Mouse (Mus musculus) MEL-GATA-1-ER (cell line): ENCODE data around the gene Alg3.

ENCODE experiments used
- DNase-seq: peaks from one replicate; pipeline ENCODE4 v3.0.0-alpha.2; 2012; ENCODE audit warnings: low read depth; ENCODE audit errors: extremely low read depth

Alg3 gene

GRCm38 (mm10) chr16:20611357-20612227 lies at the start of gene Alg3, which contains the start of the genes Eef1akmt4 and Gm49333:
TSS of gene Alg3 (minus strand) at chr16:20611735.
TSS of gene Eef1akmt4 (plus strand) at chr16:20611593.
TSS of gene Gm49333 (plus strand) at chr16:20611610.
- DNase-seq: peak; percentile 98

DNA sequence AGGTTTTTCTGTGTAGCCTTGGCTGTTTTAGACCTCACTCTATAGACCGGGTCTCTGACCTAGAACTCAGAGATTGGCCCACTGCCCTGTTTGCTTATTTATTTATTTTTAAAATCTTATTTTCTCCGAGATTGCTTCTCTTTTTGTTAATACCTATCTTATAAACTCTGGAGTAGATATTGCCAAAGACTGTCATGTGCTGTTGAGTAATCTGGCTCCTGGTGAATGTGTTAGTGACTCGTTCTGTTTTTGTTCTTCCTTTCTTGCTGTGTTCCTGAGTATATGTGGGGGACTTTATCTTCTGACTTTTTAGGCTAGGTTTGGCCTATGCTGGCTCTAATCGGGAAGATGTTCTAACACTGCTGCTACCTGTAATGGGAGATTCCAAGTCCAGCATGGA lies 46.1 kb upstream of the Alg3 start:
- DNase-seq: no peak

DNA sequence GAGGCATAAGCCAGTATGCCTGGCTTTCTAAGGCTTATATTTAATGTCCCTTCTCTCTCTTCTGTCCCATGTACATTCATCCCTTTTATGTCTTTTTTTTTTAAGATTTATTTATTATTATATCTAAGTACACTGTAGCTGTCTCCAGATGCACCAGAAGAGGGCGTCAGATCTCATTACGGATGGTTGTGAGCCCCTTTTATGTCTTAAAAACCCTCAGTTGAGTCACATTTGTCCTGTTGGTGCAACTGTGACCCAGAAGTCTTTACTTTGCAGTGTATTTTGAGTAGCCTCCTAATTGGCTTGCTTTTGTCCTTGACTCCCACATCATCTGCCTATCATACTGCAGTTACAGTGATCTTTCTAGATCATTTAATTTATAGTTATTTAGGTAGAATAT lies 41.8 kb upstream of the Alg3 start:
- peak; percentile 15 for DNase-seq

DNA sequence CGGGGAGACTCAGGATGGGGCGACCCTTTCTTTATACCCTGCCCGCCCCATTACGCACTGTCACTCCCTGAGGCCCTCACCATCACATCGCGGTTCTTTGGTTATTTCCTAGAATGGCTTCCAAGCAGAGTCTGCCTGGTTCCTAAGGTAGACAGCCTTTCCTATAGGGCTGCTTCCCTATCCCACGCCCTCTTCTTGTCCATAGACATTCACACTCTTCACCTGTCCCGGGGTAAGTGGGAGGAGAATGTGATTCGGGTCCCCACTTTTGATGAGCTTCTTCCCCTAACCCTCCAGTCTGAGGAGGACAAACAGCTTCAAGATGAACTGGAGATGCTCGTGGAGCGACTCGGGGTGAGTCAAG lies 40.4 kb upstream of the Alg3 start:
- DNase-seq: no peak

DNA sequence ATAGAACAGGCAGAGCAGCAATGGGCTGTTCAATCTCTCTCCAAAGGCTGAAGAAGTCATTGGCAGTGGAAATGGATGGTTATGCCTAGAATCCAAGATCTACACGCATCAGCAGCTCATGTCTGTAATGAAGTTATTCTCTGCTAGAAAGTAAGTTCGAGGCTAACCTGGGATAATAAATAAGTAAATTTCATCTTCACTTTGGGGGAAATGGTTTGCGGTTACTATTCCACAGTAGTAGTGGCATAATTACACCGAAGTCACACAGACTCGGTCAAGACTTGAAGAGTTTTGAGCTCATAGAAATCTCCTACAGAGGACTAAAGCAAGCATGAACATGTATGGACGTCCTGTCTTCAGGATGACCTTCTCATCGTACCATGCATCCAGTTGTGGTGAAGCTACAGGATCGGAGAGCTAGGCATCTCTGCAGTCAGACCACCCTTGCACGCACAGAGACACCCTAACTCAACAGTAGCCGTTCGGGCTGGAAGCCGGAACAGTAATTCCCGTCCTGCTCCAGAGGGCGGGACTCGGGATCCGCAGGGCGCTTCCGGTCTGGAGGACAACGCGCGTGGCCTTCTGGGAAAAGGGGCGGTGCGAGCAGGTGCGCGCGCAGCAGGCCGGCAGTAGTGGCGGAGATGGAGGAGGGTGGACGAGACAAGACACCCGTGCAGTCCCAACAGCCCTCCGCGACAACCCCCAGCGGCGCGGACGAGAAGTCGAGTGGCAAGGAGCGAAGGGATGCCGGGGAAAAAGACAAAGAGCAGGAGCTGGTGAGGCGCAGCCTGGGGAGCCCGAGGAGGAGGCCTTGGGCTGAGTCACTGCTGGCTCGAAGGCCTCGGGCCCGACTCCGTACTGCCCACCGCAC lies 39.8 kb upstream of the Alg3 start, which contains the start of gene Psmd2:
Gene Psmd2 (plus strand): TSS at position 577 of the 871 bp plus-strand sequence.
- DNase-seq: peak; percentile 73

DNA sequence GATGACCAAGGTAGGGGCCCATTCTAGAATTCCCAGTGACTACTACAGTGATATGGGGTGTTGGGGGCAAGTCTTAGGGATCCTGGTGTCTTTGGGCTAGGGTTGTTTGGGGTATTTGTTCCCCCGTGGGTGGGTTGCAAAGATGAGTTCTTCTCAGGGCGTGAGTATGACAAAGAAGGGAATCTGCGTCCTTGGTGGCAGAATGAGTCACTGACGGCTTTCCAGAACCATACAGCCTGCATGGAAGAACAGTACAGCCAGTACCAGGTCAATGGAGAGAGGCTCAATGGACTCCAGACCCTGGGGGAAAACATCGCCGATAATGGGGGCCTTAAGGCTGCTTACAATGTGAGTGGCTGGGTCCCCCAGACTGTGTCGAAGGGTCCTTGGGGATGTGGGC lies 32.4 kb upstream of the Alg3 start:
- no peak for DNase-seq

- no peak for DNase-seq
Observed at GRCm38 (mm10) chr16:20642161-20642560, 30.6 kb upstream of the Alg3 start.

DNA sequence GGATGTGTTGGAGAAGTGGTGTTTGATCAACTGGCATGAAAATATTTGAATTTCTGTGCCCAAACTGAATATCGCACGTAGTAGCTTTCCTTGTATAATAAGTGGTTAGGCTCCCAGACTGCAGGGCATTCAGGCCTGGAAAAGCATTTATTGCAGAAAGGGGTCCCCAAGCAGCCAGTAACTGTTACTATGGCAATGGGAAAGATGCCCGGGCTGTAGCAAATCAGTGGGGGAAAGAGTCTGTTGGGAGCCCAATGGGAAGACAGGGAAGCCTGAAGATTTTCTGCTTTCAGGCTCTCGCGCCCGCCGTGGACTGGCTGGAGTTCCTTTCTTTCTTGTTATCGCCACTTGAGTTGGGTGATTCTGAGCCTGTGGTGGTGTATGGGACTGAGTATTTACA lies 26.8 kb upstream of the Alg3 start:
- no peak for DNase-seq

DNA sequence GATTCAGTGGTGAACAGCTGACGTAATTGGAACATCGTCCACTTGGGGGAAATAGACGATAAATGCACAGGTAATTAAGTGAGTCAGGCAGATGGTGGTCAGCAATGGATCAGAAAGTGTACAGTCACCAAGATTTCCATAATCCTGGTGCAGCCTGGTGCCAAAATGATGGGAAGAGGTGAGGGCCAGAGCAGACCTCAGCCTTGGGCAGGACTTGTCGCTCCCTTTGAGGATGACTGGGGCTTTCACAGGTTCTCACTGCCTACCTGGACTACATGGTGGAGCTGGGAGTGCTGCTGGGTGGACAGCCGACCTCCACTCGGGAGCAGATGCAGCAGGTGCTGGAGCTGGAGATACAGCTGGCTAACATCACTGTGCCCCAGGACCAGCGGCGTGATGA lies 25.9 kb upstream of the Alg3 start:
- DNase-seq: no peak

- no peak for DNase-seq
Observed at GRCm38 (mm10) chr16:20629731-20630634, 18.4 kb upstream of the Alg3 start, which contains the start of gene Ece2. TSS of gene Ece2 (plus strand) at chr16:20629828.

DNA sequence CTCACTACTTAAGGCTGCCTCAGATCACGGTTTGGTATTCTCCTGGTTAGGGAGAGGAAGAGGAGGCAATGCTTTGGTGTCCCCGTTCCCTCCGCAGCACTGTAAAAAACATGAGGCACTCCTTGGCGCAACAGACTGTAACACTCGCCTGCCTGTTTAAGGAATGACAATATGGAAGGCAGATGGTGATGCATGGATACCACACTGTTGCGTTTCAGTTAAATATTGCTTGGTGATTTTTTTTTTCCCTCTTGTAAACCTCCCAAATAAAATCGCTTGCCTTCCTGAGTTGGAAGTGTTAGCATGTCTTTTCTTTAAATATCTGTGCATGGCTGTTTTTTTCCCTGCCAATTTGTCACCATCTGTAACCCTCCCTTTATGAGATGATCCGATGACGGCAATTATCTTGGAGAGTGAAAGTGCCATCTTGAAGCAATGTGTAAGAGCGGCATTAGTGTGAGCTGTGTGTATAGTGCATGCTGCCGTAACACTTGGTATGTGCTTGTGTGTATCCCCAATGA lies 17.4 kb upstream of the Alg3 start:
- no peak for DNase-seq

DNA sequence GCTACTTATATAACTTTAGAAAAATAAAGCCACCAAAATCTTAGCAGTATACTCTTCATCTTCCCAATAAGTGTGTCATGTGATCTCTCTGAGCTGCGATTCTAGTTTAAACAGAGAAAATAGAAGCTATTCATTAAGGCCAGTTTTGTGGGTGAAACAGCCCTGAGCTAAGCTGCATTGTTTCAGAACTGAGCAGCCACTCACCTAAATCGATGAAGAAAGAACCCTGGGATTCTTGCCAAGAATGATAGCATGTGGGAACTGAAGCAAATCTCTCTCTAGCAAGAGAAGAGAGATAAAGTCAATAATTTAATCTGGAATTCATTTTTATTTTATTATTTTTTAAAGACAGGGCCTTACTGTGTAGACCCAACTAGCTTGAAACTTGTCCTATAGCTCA lies 11.7 kb upstream of the Alg3 start:
- DNase-seq: no peak

DNA sequence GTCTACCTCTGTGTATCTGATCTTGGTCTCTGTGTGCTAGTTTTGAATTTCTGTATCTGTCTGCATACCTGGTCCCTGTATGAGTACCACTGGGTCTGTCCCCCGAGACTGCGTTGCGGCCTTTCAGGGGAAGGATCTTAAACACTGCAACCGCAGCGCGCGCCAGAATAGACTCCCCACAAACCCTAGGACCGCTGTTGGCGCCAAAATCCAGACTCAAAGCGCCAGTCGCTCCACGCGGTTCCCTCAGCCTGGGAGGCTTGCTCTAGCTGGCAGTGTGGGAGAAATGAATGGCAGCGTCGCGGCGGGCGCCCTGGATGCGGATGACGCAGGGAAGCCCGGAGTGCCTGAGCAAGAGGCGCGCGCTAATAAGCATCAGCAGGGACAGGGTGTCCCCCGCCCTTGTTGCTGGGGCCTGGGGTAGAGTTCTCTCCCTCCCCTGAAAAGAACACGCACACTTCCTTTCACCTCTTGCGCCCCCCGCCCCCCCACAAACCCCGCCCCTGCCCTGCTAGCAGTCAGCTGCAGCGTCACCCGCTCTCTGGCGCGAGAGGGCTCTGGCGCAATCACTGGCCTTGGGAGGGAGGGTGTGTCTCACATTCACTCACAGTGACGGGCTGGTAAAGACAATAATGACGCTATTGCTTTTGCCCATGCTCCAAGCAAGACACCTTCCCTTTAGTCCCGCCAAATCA lies 10.6 kb upstream of the Alg3 start:
- DNase-seq: peak; percentile 66

DNA sequence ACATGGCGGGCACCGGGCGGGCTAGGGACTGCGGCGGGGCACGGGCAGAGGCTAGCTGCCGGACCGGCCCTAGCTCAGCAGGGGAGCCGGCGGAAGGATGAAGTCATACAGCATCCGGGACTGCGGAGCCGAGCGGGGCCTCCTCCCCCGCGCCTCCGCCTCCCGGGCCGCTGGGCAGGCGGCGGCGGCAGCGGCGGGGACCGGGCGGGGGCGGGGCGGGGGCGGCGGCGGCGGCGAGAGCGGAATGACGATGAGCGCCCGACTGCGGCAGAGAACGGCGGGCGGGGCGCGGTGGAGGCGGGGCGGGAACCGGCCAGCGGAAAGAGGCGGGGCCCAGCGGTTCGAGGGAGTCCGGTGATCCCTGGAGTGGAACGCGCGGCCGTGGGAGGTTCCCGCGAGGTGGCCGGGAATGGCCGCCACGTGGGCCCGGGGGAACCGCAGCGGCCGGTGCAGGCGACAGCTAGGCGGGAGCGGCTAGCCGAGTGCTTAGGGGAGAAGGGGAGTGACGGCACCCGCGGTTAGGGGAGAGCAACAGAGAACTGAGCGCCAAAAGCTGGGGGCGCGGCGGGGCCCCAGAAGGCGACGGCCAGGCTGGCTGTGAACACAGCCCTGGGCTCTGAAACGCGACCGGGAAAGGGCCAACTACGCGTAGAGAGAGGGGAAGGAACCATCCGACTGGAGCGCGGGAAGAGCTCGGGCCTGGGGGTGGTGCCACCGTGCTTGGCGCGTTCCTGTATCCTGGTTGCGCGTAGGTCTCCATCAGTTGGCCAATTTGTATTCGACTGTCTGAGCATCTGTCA lies 9.9 kb upstream of the Alg3 start, which contains the start of gene Camk2n2:
Gene Camk2n2 (minus strand): TSS at position 97 of the 800 bp plus-strand sequence.
- DNase-seq: no peak

GRCm38 (mm10) chr16:20620751-20621190 lies 9.2 kb upstream of the Alg3 start:
- DNase-seq: no peak

DNA sequence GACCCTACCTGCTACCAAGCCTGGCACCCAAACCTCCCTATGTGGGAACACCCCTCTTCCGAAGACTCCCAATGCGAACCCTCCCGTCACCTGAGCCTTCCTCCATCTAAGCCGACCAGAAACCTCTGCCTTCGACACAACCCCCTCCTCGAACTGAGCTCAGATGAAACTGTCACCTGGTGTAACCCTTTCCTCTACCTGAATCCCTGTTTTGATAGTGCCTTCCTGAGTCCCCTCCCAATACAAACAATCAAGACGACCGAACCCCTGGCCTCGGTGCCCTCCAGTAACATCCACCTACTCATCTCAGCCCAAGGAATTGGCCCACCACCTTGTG lies 8.8 kb upstream of the Alg3 start:
- DNase-seq: no peak

- DNase-seq: no peak
Observed at GRCm38 (mm10) chr16:20619541-20620398, 8.2 kb upstream of the Alg3 start.
